Mouse (Mus musculus) megakaryocyte, embryonic 14.5 days (primary cell): ENCODE data around the gene Nkx2-5.

Experiments
- FLI1 ChIP-seq: IDR thresholded peaks from 2 replicates; pipeline ENCODE4 v1.6.1; 2012; ENCODE audit warnings: low read length, inconsistent platforms, mixed read lengths
- GATA1 ChIP-seq: IDR thresholded peaks from 3 replicates; pipeline ENCODE4 v1.6.1; 2012; ENCODE audit warnings: mixed read lengths, low read length, inconsistent platforms, borderline replicate concordance

DNA sequence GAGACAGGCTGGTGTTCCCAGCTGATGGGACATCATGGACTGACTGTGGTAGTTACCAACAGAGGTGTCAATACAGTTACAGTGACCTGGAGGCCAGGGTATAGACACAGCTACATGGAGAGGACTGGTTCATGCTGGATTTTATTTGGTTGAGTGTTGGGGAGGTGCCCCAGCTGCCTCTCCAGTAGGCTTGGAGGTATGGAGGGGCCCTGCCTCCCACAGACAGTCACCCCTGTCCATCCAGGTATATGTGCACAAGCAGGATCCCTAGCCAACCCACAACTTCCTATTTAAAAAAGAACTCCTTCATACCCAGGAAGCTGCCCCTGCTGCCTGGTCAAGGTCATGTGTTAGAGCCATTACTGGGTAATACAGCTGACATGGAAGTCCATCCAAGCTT, 27.0 kb downstream of the Nkx2-5 start:
- TF ChIP-seq GATA1 (no peak), FLI1 (no peak)
